Mouse (Mus musculus) thymus, adult 2 months (tissue): ENCODE results near the gene Zdbf2.

Source experiments
- CTCF ChIP-seq: fragments of 200-500 bp; IDR thresholded peaks from 2 replicates; pipeline ENCODE4 v1.5.1; 2012; ENCODE audit warnings: mild to moderate bottlenecking, control low read depth, low read length, moderate library complexity, borderline replicate concordance; ENCODE audit not compliant: control insufficient read depth, poor library complexity, insufficient read depth; ENCODE audit errors: extremely low read depth
- POLR2A ChIP-seq: fragments of 200-500 bp; IDR thresholded peaks from 2 replicates; pipeline ENCODE4 v1.6.1; 2012; ENCODE audit warnings: mild to moderate bottlenecking, low read length, control low read depth, moderate library complexity; ENCODE audit not compliant: control insufficient read depth, poor library complexity, insufficient read depth; ENCODE audit errors: extremely low read depth

DNA sequence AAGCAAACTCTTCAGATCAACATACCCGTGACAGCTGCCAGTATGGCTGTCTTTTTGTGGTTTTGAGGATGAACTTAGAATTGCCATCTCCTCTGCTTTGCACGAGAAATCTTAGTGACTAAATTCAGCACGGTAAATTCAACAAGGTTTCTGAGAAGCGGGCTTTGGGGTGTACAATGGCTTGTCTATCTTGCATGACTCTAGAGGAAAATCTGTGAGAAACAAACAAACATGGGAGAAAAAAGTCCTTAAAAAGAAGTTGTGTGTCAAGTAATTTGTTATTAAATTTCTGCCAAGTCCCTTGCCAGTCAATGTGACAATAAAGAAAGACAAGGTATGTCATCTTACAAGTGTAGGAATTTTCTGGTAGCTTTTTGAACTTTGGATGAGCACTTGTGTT is 23.8 kb upstream of the Zdbf2 start:
- TF ChIP-seq CTCF (no peak), POLR2A (no peak)
